Comparison of ENCODE assay signal across 25 mouse cellular contexts in genomic region chr2:18857952-18858351, GRCm38 (mm10).
A peak's percentile ranks its signal among the peaks of the same experiment; 100 is the strongest.
DNase-seq lines count a peak whose midpoint lies in the region; ATAC-seq lines count a peak whose summit lies in the region.
"Had no signal": no experiment of that assay in that cellular context is flagged by ENCODE, and none has a peak within 500 bp of the region (broad histone marks: within the 10 kb centered on the region; RNA-seq: fewer than 3 reads in every experiment).

No protein-coding gene starts in this region.

- WGBS in embryonic facial prominence, embryonic 11.5 days, result 86% methylated on average over 3 of the region's 3 CpGs
- 81% methylated on average over 3 of the region's 3 CpGs for WGBS in embryonic facial prominence, embryonic 10.5 days
- 85% methylated on average over 3 of the region's 3 CpGs for WGBS in midbrain, embryonic 15.5 days
- 83% methylated on average over 3 of the region's 3 CpGs for WGBS in midbrain, embryonic 13.5 days

- no peak overlapping the region for H3K4me3 ChIP-seq in embryonic facial prominence, embryonic 11.5 days (ENCODE audit: low read depth, low read length)
- H3K4me3 ChIP-seq in embryonic facial prominence, embryonic 10.5 days, result no peak overlapping the region
- H3K4me3 ChIP-seq in midbrain, embryonic 15.5 days, result no peak overlapping the region
- H3K4me3 ChIP-seq in midbrain, embryonic 13.5 days (replicated peaks), result no peak overlapping the region
- H3K4me3 ChIP-seq: embryonic facial prominence, embryonic 12.5 days; embryonic facial prominence, embryonic 15.5 days; gastrocnemius, adult 2 months; heart, adult 2 months; heart, embryonic 10.5 days; hindbrain, embryonic 10.5 days; hindbrain, embryonic 13.5 days had no signal

- no peaks in the 10 kb centered on the region for H3K4me1 ChIP-seq in embryonic facial prominence, embryonic 11.5 days (ENCODE audit: control insufficient read depth, insufficient read depth, low read length)
- H3K4me1 ChIP-seq in embryonic facial prominence, embryonic 10.5 days, result peaks cover 47% of the 10 kb centered on the region
- peaks cover 17% of the 10 kb centered on the region for H3K4me1 ChIP-seq in midbrain, embryonic 15.5 days
- peaks cover 30% of the 10 kb centered on the region for H3K4me1 ChIP-seq in midbrain, embryonic 13.5 days (replicated peaks)

- H3K9ac ChIP-seq in embryonic facial prominence, embryonic 11.5 days (replicated peaks; ENCODE audit: low read length), result no peak overlapping the region
- H3K9ac ChIP-seq in midbrain, embryonic 15.5 days, result no peak overlapping the region
- H3K9ac ChIP-seq in midbrain, embryonic 13.5 days (replicated peaks), result no peak overlapping the region
- H3K9ac ChIP-seq: embryonic facial prominence, embryonic 12.5 days; embryonic facial prominence, embryonic 15.5 days; forebrain, postnatal 0 days; hindbrain, embryonic 13.5 days had no signal

- no peaks in the 10 kb centered on the region for H3K36me3 ChIP-seq in embryonic facial prominence, embryonic 11.5 days (replicated peaks; ENCODE audit: control insufficient read depth, insufficient read depth, low read depth, low read length)
- 0 out of 2 replicates have a peak, but pooled peaks cover 4% of the 10 kb centered on the region for H3K36me3 ChIP-seq in embryonic facial prominence, embryonic 10.5 days (replicated peaks)
- H3K36me3 ChIP-seq in midbrain, embryonic 15.5 days (replicated peaks), result no peaks in the 10 kb centered on the region; the same call in 1 of the 2 replicates
- no peaks in the 10 kb centered on the region for H3K36me3 ChIP-seq in midbrain, embryonic 13.5 days
- H3K36me3 ChIP-seq: embryonic facial prominence, embryonic 12.5 days; embryonic facial prominence, embryonic 15.5 days; hindbrain, embryonic 10.5 days; hindbrain, embryonic 13.5 days had no signal

- H3K27me3 ChIP-seq in embryonic facial prominence, embryonic 11.5 days (ENCODE audit: control insufficient read depth, insufficient read depth, low read length), result no peaks in the 10 kb centered on the region
- peaks cover 29% of the 10 kb centered on the region for H3K27me3 ChIP-seq in embryonic facial prominence, embryonic 10.5 days (replicated peaks; ENCODE audit: low read depth, poor library complexity, severe bottlenecking)
- H3K27me3 ChIP-seq in midbrain, embryonic 15.5 days (replicated peaks), result no peaks in the 10 kb centered on the region
- H3K27me3 ChIP-seq in midbrain, embryonic 13.5 days, result peaks cover 8% of the 10 kb centered on the region
- H3K27me3 ChIP-seq: embryonic facial prominence, embryonic 12.5 days had no signal

- no peak overlapping the region for H3K4me2 ChIP-seq in embryonic facial prominence, embryonic 11.5 days (ENCODE audit: low read depth, low read length)
- no peak overlapping the region for H3K4me2 ChIP-seq in midbrain, embryonic 15.5 days
- no peak overlapping the region for H3K4me2 ChIP-seq in midbrain, embryonic 13.5 days (replicated peaks)
- H3K4me2 ChIP-seq: embryonic facial prominence, embryonic 12.5 days; embryonic facial prominence, embryonic 15.5 days; hindbrain, embryonic 13.5 days had no signal

- no peak for ATAC-seq in embryonic facial prominence, embryonic 11.5 days (replicated peaks; ENCODE audit: insufficient number of reproducible peaks, low FRiP score, low TSS enrichment, low read depth)
- peak; percentile 59; the same call in 1 of the 2 replicates for ATAC-seq in midbrain, embryonic 15.5 days (replicated peaks)
- ATAC-seq in midbrain, embryonic 13.5 days, result no peak
- ATAC-seq: activated CD4-positive, CD25-positive, alpha-beta regulatory T cell, adult 4 months; forebrain, embryonic 14.5 days; forebrain, postnatal 0 days; hindbrain, embryonic 16.5 days had no signal

- H3K27ac ChIP-seq in embryonic facial prominence, embryonic 11.5 days (replicated peaks; ENCODE audit: low read depth, low read length), result no peak overlapping the region
- H3K27ac ChIP-seq in embryonic facial prominence, embryonic 10.5 days (replicated peaks), result no peak overlapping the region
- H3K27ac ChIP-seq in midbrain, embryonic 15.5 days, result no peak overlapping the region
- H3K27ac ChIP-seq in midbrain, embryonic 13.5 days, result no peak overlapping the region
- H3K27ac ChIP-seq: embryonic facial prominence, embryonic 12.5 days; embryonic facial prominence, embryonic 15.5 days; gastrocnemius, adult 2 months; heart, adult 2 months; heart, embryonic 10.5 days; hindbrain, embryonic 10.5 days; hindbrain, embryonic 13.5 days had no signal

- no peaks in the 10 kb centered on the region for H3K9me3 ChIP-seq in embryonic facial prominence, embryonic 11.5 days (replicated peaks; ENCODE audit: control insufficient read depth, low read length)
- H3K9me3 ChIP-seq in embryonic facial prominence, embryonic 10.5 days, result no peaks in the 10 kb centered on the region
- no peaks in the 10 kb centered on the region for H3K9me3 ChIP-seq in midbrain, embryonic 15.5 days
- no peaks in the 10 kb centered on the region for H3K9me3 ChIP-seq in midbrain, embryonic 13.5 days
- H3K9me3 ChIP-seq: embryonic facial prominence, embryonic 12.5 days; embryonic facial prominence, embryonic 15.5 days; heart, embryonic 10.5 days; hindbrain, embryonic 10.5 days; hindbrain, embryonic 13.5 days had no signal

- peak; percentile 34 for DNase-seq in embryonic facial prominence, embryonic 11.5 days (ENCODE audit: low spot score)
- DNase-seq in embryonic facial prominence, embryonic 10.5 days (ENCODE audit: low spot score), result no peak
- DNase-seq in testis, postnatal 10 days (ENCODE audit: low spot score), result peak; percentile 17
- no peak for DNase-seq in testis, postnatal 14 days (ENCODE audit: low spot score)
- DNase-seq: adrenal gland, adult 8-10 months; adrenal gland, postnatal 25 days; cerebellum, adult 11-12 months; cerebellum, adult 8-10 months; cerebellum, postnatal 10 days; cerebellum, postnatal 36 days; embryo, embryonic 11 days; forebrain, postnatal 0 days; gastrocnemius, adult 2 months; gastrocnemius, postnatal 14 days; heart, adult 2 months had no signal

Comparison
In these comparisons a context has a peak if more than half of its experiments do, and no peak if none do; other contexts are left out.
1. DNase-seq: peak in embryonic facial prominence, embryonic 11.5 days (single experiment) and testis, postnatal 10 days (single experiment); none in embryonic facial prominence, embryonic 10.5 days (single experiment) and testis, postnatal 14 days (single experiment).